Mouse (Mus musculus): ENCODE measurements around the gene Prdm5.

The Prdm5 gene

DNA sequence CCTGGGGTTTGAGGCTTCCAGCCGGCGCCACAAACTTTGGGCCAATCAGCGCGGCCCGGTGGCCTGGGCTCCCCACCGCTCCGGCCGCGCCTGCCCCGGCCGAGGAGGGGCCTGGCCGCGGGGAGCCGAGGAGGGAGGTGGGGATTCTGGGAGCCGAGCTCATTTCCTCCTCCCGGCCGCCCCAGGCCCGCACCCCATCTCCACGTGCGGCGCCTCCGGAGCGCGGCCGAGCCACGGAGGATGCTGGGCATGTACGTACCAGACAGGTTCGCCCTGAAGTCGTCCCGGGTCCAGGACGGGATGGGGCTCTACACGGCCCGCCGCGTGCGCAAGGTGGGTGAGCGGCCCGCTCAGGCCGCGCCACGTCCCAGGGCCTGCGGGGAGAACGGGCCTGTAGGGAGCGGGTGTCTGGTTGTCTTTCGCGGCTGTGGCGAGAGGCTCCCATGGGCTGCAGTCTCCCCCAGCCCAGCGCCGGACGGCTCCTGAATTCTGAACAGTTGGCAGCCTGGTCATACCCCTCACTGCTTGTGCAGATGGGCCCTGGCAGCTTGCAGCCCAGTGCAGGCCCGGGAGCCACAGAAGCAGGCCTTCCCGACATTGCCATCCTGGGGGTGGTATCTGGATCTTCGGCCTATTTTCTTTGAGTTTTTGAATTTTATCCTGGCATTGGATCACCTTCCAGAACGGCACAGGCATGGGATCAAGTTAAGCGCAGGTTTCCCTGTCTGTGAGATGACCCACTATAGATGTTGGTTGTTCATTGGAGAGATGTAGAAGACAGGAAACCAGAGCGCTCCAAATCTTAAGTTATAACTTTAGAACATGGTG, at the start of gene Prdm5:
TSS of gene Prdm5 (plus strand) at position 128 of the 828 bp plus-strand sequence.
- DNase-seq: peak; percentile 20

DNA sequence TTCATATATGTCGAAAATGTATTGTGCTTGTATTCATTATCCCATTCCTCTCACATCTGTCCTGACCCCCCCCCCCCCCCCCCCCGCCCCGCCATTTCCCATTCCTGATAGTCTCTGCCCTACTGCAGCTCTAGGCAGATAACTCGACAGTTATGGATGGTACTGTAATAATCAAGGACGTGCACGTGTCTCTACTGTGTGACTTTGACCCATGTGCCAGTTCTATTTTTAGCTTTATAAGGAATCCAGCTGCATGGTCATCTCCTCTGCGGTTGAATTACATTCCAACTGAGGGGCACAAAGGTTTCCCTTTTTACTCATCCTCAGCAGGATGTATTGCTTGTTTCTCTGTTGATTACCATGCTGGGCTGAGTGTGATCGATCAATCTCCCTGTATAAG, 39.3 kb upstream of the Prdm5 start:
- no peak for DNase-seq

DNA sequence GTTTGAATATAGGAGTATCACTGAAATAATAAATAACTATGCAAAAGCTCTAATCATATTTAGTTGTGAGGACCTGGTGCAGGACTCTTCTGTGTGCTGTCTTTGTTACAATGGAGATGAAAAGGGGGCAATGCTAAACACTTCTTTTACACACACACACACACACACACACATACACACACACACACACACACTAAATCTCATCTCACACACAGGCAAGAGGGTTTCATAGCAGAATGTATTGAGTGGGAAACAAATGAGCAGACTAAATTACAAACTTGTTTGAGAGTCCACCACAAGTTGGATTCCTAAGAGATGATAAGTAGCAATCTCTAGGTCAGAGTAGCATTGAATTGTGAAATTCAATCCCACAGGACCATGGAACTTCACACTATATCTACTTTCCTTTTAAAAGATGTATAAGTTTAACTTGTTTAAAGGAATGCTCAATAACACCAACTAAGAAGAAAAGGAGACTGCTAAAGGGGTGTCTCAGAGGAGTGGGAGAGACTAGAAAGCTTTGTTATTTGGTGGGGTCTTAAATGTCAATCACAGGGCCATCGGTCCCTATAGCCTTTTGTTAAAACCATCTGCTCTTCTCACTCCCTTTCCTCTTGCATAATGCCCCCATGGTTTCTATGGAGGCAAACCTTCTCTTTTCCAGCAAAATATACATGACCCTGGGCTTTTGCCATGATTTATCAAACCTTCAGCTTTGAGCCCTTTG, 35.5 kb upstream of the Prdm5 start:
- DNase-seq: no peak

GRCm38 (mm10) chr6:65743871-65744202, 35.0 kb upstream of the Prdm5 start:
- DNase-seq: no peak

DNA sequence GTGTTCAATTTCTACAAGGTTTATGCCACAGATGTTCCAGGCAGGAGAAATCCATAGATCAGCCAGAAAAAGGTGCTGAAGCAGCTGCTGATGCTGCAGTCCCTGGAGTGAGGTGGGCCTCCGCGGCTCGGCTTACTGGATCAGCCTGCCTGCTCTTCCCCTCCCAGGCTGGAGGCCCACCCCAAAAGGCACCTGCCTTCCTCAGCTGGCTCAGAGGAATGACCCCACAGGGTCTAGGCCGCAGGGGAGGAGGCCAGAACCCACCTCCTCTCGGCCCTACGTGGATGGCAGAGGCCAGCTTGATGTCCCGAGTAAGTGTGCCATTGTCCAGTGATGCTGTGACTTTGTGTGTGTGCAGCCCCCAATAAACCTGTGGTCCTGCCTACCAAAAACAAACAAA, 20.6 kb upstream of the Prdm5 start:
- DNase-seq: no peak

- no peak for DNase-seq
Measured at GRCm38 (mm10) chr6:65759174-65759573, 19.6 kb upstream of the Prdm5 start.

- DNase-seq: no peak
Measured at GRCm38 (mm10) chr6:65760073-65760472, 18.7 kb upstream of the Prdm5 start.

DNA sequence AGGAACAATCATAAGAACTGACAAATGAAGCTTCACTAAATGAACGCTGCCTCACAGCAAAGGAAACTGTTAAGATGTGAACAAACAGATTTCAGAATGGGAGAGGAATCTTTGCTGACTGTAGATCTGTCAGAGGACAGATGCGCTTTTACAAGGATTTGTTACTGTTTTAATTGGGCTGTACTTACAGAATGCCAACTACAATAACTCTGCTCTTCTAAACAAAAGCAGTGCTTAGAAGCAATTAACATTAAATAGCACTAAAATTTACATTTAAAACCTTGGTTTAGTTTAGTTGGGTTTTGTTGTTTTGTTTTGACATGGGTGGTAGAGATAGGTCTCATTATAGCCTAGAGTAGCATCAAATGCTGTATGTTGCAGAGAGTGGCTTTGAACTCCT, 14.3 kb upstream of the Prdm5 start:
- no peak for DNase-seq

GRCm38 (mm10) chr6:65765057-65765456, 13.7 kb upstream of the Prdm5 start:
- DNase-seq: no peak

DNA sequence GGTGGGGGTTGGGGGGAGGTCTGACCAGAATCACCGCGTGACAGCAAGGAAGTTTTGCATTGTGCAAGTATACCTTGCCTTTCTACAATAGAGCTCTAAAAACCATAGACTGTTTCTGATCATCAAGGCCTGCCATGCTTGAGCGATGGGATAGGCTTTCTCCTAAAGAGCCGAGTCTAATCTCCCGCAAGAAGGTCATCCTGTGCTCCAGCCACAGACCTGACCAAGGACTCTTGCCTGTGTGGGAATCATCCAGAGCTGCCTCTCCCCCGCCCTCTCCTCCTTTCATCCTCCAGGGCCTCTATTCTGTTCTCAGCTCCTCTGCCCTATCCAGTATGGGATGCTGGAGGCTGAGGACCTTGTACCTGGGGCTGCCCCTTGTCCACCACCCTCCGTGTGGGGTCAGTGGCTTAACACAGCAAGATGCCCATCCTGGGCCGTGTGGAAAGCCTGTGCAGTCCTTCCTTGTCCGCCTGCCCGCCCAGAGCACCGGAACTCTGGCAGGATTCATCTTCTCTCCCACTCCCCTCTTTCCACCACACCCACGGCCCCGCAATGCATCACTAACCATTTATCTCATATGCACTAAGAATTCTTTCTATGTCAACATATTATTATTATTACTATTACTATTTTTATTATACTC, 12.9 kb upstream of the Prdm5 start:
- no peak for DNase-seq

DNA sequence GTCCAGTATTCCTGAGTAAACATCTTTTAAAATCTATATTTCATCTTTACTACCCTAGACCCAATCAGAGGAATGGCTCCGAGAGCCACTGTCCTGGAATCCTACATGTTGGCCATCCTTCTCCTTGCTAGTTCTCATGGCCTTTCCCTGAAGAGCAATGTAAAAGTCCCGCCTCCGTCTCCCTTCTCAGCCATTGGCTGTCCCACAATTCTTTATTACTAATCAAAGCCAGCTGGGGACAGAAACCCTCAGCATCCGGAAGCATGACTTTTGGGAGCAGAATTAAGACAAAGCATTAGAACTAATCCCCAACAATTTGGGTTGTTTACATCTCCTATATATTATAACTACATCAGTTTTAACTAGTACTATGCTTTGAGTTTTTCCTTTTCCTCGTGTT, 10.9 kb upstream of the Prdm5 start:
- no peak for DNase-seq

GRCm38 (mm10) chr6:65773566-65773965, 5.2 kb upstream of the Prdm5 start:
- no peak for DNase-seq

GRCm38 (mm10) chr6:65779689-65780233, 973 bp downstream of the Prdm5 start:
- no peak for DNase-seq

GRCm38 (mm10) chr6:65781441-65781840, 2.7 kb downstream of the Prdm5 start:
- no peak for DNase-seq

GRCm38 (mm10) chr6:65783670-65784069, 4.9 kb downstream of the Prdm5 start:
- DNase-seq: no peak

GRCm38 (mm10) chr6:65792923-65793322, 14.1 kb downstream of the Prdm5 start:
- no peak for DNase-seq

- no peak for DNase-seq
Measured at GRCm38 (mm10) chr6:65796552-65796951, 17.8 kb downstream of the Prdm5 start.

DNA sequence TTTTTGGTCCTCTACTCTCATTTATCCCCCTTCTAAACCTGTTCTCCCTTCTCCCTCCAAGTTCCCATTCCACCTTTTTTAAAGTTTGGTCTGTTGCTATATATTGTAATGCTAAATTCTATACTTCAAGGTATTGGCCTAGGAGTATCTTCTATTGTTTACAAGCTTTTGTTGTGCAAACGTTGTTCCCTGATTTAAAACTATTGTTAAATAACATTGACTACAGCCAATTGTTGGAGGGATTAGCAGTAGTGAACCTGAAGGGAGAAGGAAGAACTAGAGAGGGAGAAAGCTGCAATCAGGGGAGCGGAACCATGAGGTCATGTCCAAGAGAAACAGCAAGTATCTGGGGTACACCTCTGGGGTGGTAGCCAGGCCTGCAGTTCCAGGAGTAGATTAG, 18.5 kb downstream of the Prdm5 start:
- no peak for DNase-seq

- DNase-seq: no peak
Measured at GRCm38 (mm10) chr6:65798390-65798789, 19.6 kb downstream of the Prdm5 start.

GRCm38 (mm10) chr6:65811685-65812084, 32.9 kb downstream of the Prdm5 start:
- no peak for DNase-seq

GRCm38 (mm10) chr6:65818039-65818747, 39.4 kb downstream of the Prdm5 start:
- peak; percentile 6 for DNase-seq

- DNase-seq: no peak
Measured at GRCm38 (mm10) chr6:65828656-65829055, 49.9 kb downstream of the Prdm5 start.

DNA sequence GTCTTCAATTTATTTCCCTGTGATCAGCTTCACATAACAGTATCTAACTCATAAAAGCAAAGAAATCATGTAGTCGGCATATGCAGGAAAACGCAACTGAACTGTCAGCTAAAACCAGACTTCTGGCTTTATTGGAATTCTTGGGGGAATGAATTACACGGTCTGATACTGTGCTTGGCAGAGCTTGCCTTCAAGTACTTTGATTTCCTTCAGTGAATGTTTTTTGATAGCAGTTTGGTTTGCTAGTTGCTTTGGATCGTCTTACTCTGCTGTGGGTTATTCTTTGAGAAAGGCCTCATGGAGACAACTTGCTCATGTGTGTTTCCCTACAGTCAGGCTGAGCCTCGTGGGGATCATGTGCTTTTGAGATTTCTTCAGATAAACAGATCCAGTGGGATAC, 52.7 kb downstream of the Prdm5 start:
- DNase-seq: no peak

Data from thymus, postnatal 25 days (tissue).